Mouse (Mus musculus): ENCODE measurements around the gene Lrrc52. TPM values are rescaled to one million over a fixed set of nuclear protein-coding genes. Genes with fewer than 3 reads are reported as not detected.

The Lrrc52 gene
- polyA plus RNA-seq (2012) = 0.08 TPM in 1 of 2 replicates, not detected in the other

DNA sequence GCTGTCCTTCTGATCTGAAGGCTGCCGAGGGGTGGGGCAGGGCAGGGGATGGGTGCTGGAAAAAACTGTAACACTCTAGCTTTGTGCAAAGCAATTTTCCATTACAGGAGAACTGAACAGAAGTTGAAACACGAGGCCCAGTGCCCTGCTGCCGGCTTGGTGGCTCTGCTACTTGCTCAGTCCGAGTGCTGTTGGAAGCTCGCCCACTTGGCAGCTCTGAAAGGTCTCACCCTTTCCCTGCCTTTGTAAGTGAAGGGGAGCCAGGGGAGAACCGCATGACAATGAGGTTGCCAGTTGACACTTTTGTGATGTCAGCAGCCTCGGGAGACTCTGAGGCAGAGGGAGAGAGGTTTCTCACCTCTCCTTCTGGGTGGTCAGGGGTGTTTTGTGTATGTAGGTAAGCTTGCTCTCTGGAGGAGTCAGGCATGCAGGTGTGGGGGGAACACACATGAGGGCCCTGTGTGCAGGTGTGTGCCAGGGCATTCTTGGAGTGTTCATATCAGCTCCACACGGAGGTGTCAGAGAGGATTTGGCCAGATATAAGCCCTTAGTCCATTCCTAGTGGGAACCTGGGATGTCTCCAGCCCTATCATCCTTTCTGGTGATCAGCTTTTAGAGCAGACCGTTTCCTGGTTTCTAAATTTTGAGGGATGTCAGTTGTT, at the start of gene Lrrc52:
TSS of gene Lrrc52 (minus strand) at position 16 of the 662 bp plus-strand sequence.

Other genes with a start within 250 kb of the Lrrc52 start
- gene Uck2, start 181.5 kb downstream of the Lrrc52 start, polyA plus RNA-seq (2012) = 310 and 348 TPM in 2 replicates
- gene Tmco1, start 158.4 kb downstream of the Lrrc52 start, polyA plus RNA-seq (2012) = 16.0 and 18.9 TPM in 2 replicates
- 72.6 and 78.3 TPM in 2 replicates for gene Aldh9a1, start 116.8 kb downstream of the Lrrc52 start, polyA plus RNA-seq (2012)
- 8.8 and 10.3 TPM in 2 replicates for gene Mgst3, start 72.9 kb downstream of the Lrrc52 start, polyA plus RNA-seq (2012)
- gene Rxrg, start 131.6 kb upstream of the Lrrc52 start, polyA plus RNA-seq (2012) = 0.16 and 0.27 TPM in 2 replicates
- gene Lmx1a, start 222.5 kb upstream of the Lrrc52 start, polyA plus RNA-seq (2012) = not detected in 2 replicates

All from megakaryocyte-erythroid progenitor cell, adult 5 weeks (primary cell).